Comparison of ENCODE assay signal across 7 mouse cellular contexts in the genomic region with DNA sequence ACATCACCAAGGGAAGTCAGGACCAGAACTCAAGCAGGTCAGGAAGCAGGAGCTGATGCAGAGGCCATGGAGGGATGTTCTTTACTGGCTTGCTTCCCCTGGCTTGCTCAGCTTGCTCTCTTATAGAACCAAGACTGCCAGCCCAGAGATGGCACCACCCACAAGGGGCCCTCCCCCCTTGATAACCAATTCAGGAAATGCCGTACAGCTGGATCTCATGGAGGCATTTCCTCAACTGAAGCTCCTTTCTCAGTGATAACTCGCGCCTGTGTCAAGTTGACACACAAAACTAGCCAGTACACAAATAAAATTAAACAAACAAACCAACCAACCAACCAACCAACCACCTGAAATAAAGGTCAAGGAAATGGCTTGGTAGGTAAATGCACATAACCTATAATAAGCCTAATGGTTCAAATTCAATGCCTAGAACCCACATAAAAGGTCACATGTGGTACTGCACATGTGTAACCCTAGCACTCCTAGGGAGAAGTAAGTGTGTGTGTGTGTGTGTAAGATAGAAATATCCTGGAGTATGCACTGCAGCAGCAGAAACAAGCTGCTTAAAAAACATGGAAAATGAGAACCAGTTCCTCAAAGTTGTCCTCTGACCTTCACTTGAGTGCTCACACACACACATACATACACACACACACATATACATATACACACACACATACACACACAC. TPM values are rescaled to one million over a fixed set of nuclear protein-coding genes. Genes with fewer than 3 reads are reported as not detected.
A peak's percentile ranks its signal among the peaks of the same experiment; 100 is the strongest.
DNase-seq lines count a peak whose midpoint lies in the region; ATAC-seq and TF ChIP-seq lines count a peak whose summit lies in the region.
"Not testable (repeated sequence)": the region's sequence is repeated elsewhere in the genome, so short reads cannot be mapped to it uniquely, and the experiment has no call there.

No protein-coding gene starts in this region.

- not testable (repeated sequence) for H3K9me3 ChIP-seq in forebrain, embryonic 13.5 days (replicated peaks); hindbrain, embryonic 11.5 days (ENCODE audit: control insufficient read depth, low read length); kidney, embryonic 15.5 days (replicated peaks); liver, embryonic 15.5 days (replicated peaks); midbrain, embryonic 15.5 days; stomach, embryonic 16.5 days (replicated peaks; ENCODE audit: control insufficient read depth, low read length)

- H3K36me3 ChIP-seq in forebrain, embryonic 13.5 days (ENCODE audit: poor library complexity, severe bottlenecking); hindbrain, embryonic 11.5 days (ENCODE audit: control insufficient read depth, insufficient read depth, low read length); kidney, embryonic 15.5 days; liver, embryonic 15.5 days (replicated peaks); midbrain, embryonic 15.5 days (replicated peaks); stomach, embryonic 16.5 days (ENCODE audit: control insufficient read depth, insufficient read depth, low read length): not testable (repeated sequence)

- H3K4me3 ChIP-seq in bone marrow, adult 2 months (replicated peaks; ENCODE audit: control insufficient read depth, low read depth, low read length): peak overlapping the region; percentile 42
- H3K4me3 ChIP-seq in forebrain, embryonic 13.5 days: peak overlapping the region; percentile 68
- H3K4me3 ChIP-seq in hindbrain, embryonic 11.5 days (ENCODE audit: low read depth, low read length): peak overlapping the region; percentile 65
- peak overlapping the region; percentile 76 for H3K4me3 ChIP-seq in kidney, embryonic 15.5 days (replicated peaks)
- H3K4me3 ChIP-seq in liver, embryonic 15.5 days (replicated peaks): peak overlapping the region; percentile 78
- not testable (repeated sequence) for H3K4me3 ChIP-seq in midbrain, embryonic 15.5 days
- peak overlapping the region; percentile 72 for H3K4me3 ChIP-seq in stomach, embryonic 16.5 days (replicated peaks; ENCODE audit: low read length)

- TF ChIP-seq CTCF in bone marrow, adult 2 months (IDR thresholded peaks at IDR 0.05; ENCODE audit: control insufficient read depth, insufficient read depth, low read length): not testable (repeated sequence)

- peak overlapping the region; percentile 70 for H3K4me2 ChIP-seq in forebrain, embryonic 13.5 days
- peak overlapping the region; percentile 64 for H3K4me2 ChIP-seq in hindbrain, embryonic 11.5 days (replicated peaks; ENCODE audit: low read depth, low read length)
- peak overlapping the region; percentile 64 for H3K4me2 ChIP-seq in kidney, embryonic 15.5 days
- H3K4me2 ChIP-seq in liver, embryonic 15.5 days: peak overlapping the region; percentile 84
- H3K4me2 ChIP-seq in midbrain, embryonic 15.5 days: peak overlapping the region; percentile 70; the same call in 1 of the 2 replicates
- H3K4me2 ChIP-seq in stomach, embryonic 16.5 days (ENCODE audit: low read depth, low read length): peak overlapping the region; percentile 80

- H3K4me1 ChIP-seq in bone marrow, adult 2 months (ENCODE audit: control insufficient read depth, insufficient read depth, low read length); hindbrain, embryonic 11.5 days (replicated peaks; ENCODE audit: control insufficient read depth, insufficient read depth, low read length); midbrain, embryonic 15.5 days; stomach, embryonic 16.5 days (ENCODE audit: control insufficient read depth, insufficient read depth, low read length): not testable (repeated sequence)
- H3K4me1 ChIP-seq in forebrain, embryonic 13.5 days: peaks cover 19% of the 10 kb centered on the region
- H3K4me1 ChIP-seq in kidney, embryonic 15.5 days: peaks cover 18% of the 10 kb centered on the region
- H3K4me1 ChIP-seq in liver, embryonic 15.5 days (replicated peaks): peaks cover 28% of the 10 kb centered on the region

- not testable (repeated sequence) for TF ChIP-seq POLR2A in bone marrow, adult 2 months (IDR thresholded peaks at IDR 0.05; ENCODE audit: borderline replicate concordance, control insufficient read depth, low read depth, low read length)

- not testable (repeated sequence) for H3K27ac ChIP-seq in bone marrow, adult 2 months (ENCODE audit: control insufficient read depth, insufficient read depth, low read depth, low read length, poor library complexity); forebrain, embryonic 13.5 days; hindbrain, embryonic 11.5 days (ENCODE audit: low read depth, low read length); kidney, embryonic 15.5 days; midbrain, embryonic 15.5 days; stomach, embryonic 16.5 days (ENCODE audit: low read length)
- H3K27ac ChIP-seq in liver, embryonic 15.5 days (replicated peaks): peak overlapping the region; percentile 87

- not testable (repeated sequence) for ATAC-seq in forebrain, embryonic 13.5 days; hindbrain, embryonic 11.5 days (ENCODE audit: low FRiP score); kidney, embryonic 15.5 days (replicated peaks; ENCODE audit: low FRiP score); liver, embryonic 15.5 days (ENCODE audit: insufficient read depth); midbrain, embryonic 15.5 days (replicated peaks); stomach, embryonic 16.5 days (ENCODE audit: insufficient read depth, low FRiP score)

- WGBS in bone marrow, adult 2 months: 19% methylated on average over 3 of the region's 3 CpGs
- WGBS in forebrain, embryonic 13.5 days: 84% methylated on average over 3 of the region's 3 CpGs
- 88% methylated on average over 3 of the region's 3 CpGs for WGBS in hindbrain, embryonic 11.5 days
- 77% methylated on average over 3 of the region's 3 CpGs for WGBS in kidney, embryonic 15.5 days
- 12% methylated on average over 3 of the region's 3 CpGs for WGBS in liver, embryonic 15.5 days (ENCODE audit: insufficient replicate concordance)
- WGBS in midbrain, embryonic 15.5 days: 87% methylated on average over 3 of the region's 3 CpGs
- WGBS in stomach, embryonic 16.5 days: 54% methylated on average over 3 of the region's 3 CpGs

- not testable (repeated sequence) for H3K27me3 ChIP-seq in forebrain, embryonic 13.5 days; hindbrain, embryonic 11.5 days (ENCODE audit: control insufficient read depth, insufficient read depth, low read length); kidney, embryonic 15.5 days; liver, embryonic 15.5 days; midbrain, embryonic 15.5 days (replicated peaks); stomach, embryonic 16.5 days (ENCODE audit: control insufficient read depth, insufficient read depth, low read length)

- not testable (repeated sequence) for DNase-seq in hindbrain, embryonic 11.5 days (ENCODE audit: low spot score)

- peak overlapping the region; percentile 68; the same call in 1 of the 2 replicates for H3K9ac ChIP-seq in forebrain, embryonic 13.5 days
- not testable (repeated sequence) for H3K9ac ChIP-seq in hindbrain, embryonic 11.5 days (ENCODE audit: low read depth, low read length); kidney, embryonic 15.5 days; midbrain, embryonic 15.5 days; stomach, embryonic 16.5 days (ENCODE audit: low read length)
- H3K9ac ChIP-seq in liver, embryonic 15.5 days: peak overlapping the region; percentile 78

RNA-seq across cellular contexts. Expression of a gene that starts 1.5 kb away (rescaled TPM):
- polyA plus RNA-seq in bone marrow, adult 2 months (2011; ENCODE audit: insufficient read depth, insufficient read length, low replicate concordance, missing spikeins): 11.5 and 17.6 TPM in 2 replicates
- polyA plus RNA-seq in forebrain, embryonic 13.5 days (2015; fragmentation: Nextera tagmentation; extraction: Ambion mirVana): 8.9 and 9.7 TPM in 2 replicates
- 10.4 and 11.9 TPM in 2 replicates for polyA plus RNA-seq in hindbrain, embryonic 11.5 days (2014; fragmentation: Nextera tagmentation; extraction: Ambion mirVana)
- polyA plus RNA-seq in kidney, embryonic 15.5 days (2015; fragmentation: Nextera tagmentation; extraction: Ambion mirVana): 7.9 and 8.7 TPM in 2 replicates
- 5.3 and 5.5 TPM in 2 replicates for polyA plus RNA-seq in liver, embryonic 15.5 days (2015; fragmentation: Nextera tagmentation; extraction: Ambion mirVana)
- polyA plus RNA-seq in midbrain, embryonic 15.5 days (2015; fragmentation: Nextera tagmentation; extraction: Ambion mirVana): 3.0 and 3.3 TPM in 2 replicates
- polyA plus RNA-seq in stomach, embryonic 16.5 days (2015; fragmentation: Nextera tagmentation; extraction: Ambion mirVana): 4.8 and 6.0 TPM in 2 replicates

RNA-seq across cellular contexts. Expression of a gene that starts 1.8 kb away (rescaled TPM):
- 3.0 and 3.9 TPM in 2 replicates for polyA plus RNA-seq in bone marrow, adult 2 months (2011; ENCODE audit: insufficient read depth, insufficient read length, low replicate concordance, missing spikeins)
- 62.2 and 72.8 TPM in 2 replicates for polyA plus RNA-seq in forebrain, embryonic 13.5 days (2015; fragmentation: Nextera tagmentation; extraction: Ambion mirVana)
- polyA plus RNA-seq in hindbrain, embryonic 11.5 days (2014; fragmentation: Nextera tagmentation; extraction: Ambion mirVana): 67.7 and 70.3 TPM in 2 replicates
- polyA plus RNA-seq in kidney, embryonic 15.5 days (2015; fragmentation: Nextera tagmentation; extraction: Ambion mirVana): 56.0 and 56.8 TPM in 2 replicates
- 20.2 and 22.3 TPM in 2 replicates for polyA plus RNA-seq in liver, embryonic 15.5 days (2015; fragmentation: Nextera tagmentation; extraction: Ambion mirVana)
- polyA plus RNA-seq in midbrain, embryonic 15.5 days (2015; fragmentation: Nextera tagmentation; extraction: Ambion mirVana): 65.1 and 66.3 TPM in 2 replicates
- polyA plus RNA-seq in stomach, embryonic 16.5 days (2015; fragmentation: Nextera tagmentation; extraction: Ambion mirVana): 49.5 and 49.6 TPM in 2 replicates

RNA-seq across cellular contexts. Expression of a gene that starts 39.7 kb away (rescaled TPM):
- 0.31 TPM in 1 of 2 replicates, not detected in the other for polyA plus RNA-seq in bone marrow, adult 2 months (2011; ENCODE audit: insufficient read depth, insufficient read length, low replicate concordance, missing spikeins)
- polyA plus RNA-seq in forebrain, embryonic 13.5 days (2015; fragmentation: Nextera tagmentation; extraction: Ambion mirVana): 3.0 and 3.1 TPM in 2 replicates
- polyA plus RNA-seq in hindbrain, embryonic 11.5 days (2014; fragmentation: Nextera tagmentation; extraction: Ambion mirVana): 8.3 and 10.9 TPM in 2 replicates
- 7.4 and 9.0 TPM in 2 replicates for polyA plus RNA-seq in kidney, embryonic 15.5 days (2015; fragmentation: Nextera tagmentation; extraction: Ambion mirVana)
- polyA plus RNA-seq in liver, embryonic 15.5 days (2015; fragmentation: Nextera tagmentation; extraction: Ambion mirVana): 1.3 and 1.5 TPM in 2 replicates
- 6.3 and 8.9 TPM in 2 replicates for polyA plus RNA-seq in midbrain, embryonic 15.5 days (2015; fragmentation: Nextera tagmentation; extraction: Ambion mirVana)
- polyA plus RNA-seq in stomach, embryonic 16.5 days (2015; fragmentation: Nextera tagmentation; extraction: Ambion mirVana): 7.9 and 9.6 TPM in 2 replicates

RNA-seq across cellular contexts. Expression of a gene that starts 53.9 kb away (rescaled TPM):
- not detected in 2 replicates for polyA plus RNA-seq in bone marrow, adult 2 months (2011; ENCODE audit: insufficient read depth, insufficient read length, low replicate concordance, missing spikeins)
- 9.1 and 14.3 TPM in 2 replicates for polyA plus RNA-seq in forebrain, embryonic 13.5 days (2015; fragmentation: Nextera tagmentation; extraction: Ambion mirVana)
- 12.7 and 14.3 TPM in 2 replicates for polyA plus RNA-seq in hindbrain, embryonic 11.5 days (2014; fragmentation: Nextera tagmentation; extraction: Ambion mirVana)
- polyA plus RNA-seq in kidney, embryonic 15.5 days (2015; fragmentation: Nextera tagmentation; extraction: Ambion mirVana): 0.55 TPM in 1 of 2 replicates, not detected in the other
- not detected in 2 replicates for polyA plus RNA-seq in liver, embryonic 15.5 days (2015; fragmentation: Nextera tagmentation; extraction: Ambion mirVana)
- polyA plus RNA-seq in midbrain, embryonic 15.5 days (2015; fragmentation: Nextera tagmentation; extraction: Ambion mirVana): 13.8 and 15.5 TPM in 2 replicates
- polyA plus RNA-seq in stomach, embryonic 16.5 days (2015; fragmentation: Nextera tagmentation; extraction: Ambion mirVana): 0.65 and 0.87 TPM in 2 replicates
